Mouse (Mus musculus) heart, adult 9 months (tissue): ENCODE results near the gene Riox2.
A peak's percentile ranks its signal among the peaks of the same experiment; 100 is the strongest.
"Not testable (repeated sequence)": the region's sequence is repeated elsewhere in the genome, so short reads cannot be mapped to it uniquely, and the experiment has no call there.

Experiments
- DNase-seq, 2 experiments: peaks; one replicate each; pipeline ENCODE4 v3.0.0; 2022; ENCODE audit warnings: low spot score in 2 of 2

The Riox2 gene

DNA sequence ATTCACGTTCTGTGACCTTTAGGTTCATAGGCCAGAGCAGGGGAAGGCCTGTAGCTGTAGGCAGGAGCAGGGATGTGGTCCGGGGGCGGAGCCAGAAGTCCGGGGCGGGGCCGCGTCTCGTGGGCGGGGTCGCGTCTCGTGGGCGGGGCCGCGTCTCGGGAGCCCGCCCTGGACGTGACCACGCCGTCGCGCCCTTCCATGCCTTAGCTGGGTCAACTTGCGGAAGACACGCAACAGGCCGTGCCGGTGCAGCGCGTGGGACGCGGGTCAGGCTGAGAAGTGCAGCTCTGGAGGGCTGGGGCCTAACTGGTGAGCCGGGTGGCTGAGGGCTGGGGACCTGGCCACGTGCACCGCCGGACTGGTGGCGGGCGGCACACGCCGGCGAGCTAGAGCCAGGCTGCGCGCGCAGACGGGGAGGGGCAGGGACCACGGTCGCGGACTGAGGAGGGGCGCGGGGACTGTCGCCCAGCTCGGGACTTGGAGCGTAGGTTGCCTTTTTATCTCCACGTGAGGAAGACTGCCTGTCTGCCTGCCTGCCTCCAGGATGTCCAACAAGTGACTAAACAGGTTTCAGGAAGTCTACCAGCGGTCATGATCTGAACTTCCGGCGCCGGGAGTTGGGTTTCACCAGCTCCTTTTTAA lies at the start of gene Riox2:
TSS of gene Riox2 (plus strand) at position 139 of the 642 bp plus-strand sequence.
- peak; percentile 80 to 81 for DNase-seq

DNA sequence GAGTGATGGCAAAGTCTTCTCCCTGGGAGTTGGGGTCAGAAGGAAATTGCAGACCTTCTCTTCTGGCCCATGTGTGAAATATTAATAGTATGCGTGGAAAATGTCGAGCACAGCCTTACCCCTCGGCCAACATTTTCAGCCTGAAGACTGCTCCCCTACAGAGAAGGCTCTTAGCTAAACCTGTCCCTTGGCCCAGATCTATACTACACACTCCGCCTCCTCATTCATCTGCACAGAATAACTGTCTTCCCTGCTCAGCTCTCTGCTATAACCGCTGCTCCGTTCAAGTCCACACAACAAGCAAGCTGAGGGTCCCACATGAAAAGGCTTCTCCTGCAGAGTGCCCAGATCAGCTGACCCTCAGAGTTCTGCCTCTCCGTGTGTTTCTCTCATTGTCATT lies 43.6 kb upstream of the Riox2 start:
- DNase-seq, result no peak

GRCm38 (mm10) chr16:59433181-59433580 lies 38.4 kb upstream of the Riox2 start:
- DNase-seq, result no peak

GRCm38 (mm10) chr16:59444880-59445559 lies 26.6 kb upstream of the Riox2 start:
- DNase-seq, result no peak

- no peak for DNase-seq
These were observed 23.4 kb upstream of the Riox2 start for GRCm38 (mm10) chr16:59448181-59448580.

GRCm38 (mm10) chr16:59449092-59449491 lies 22.5 kb upstream of the Riox2 start:
- no peak for DNase-seq

- DNase-seq, result no peak
These were observed 19.8 kb upstream of the Riox2 start for GRCm38 (mm10) chr16:59451813-59452212.

- not testable (repeated sequence) for DNase-seq
These were observed 12.2 kb upstream of the Riox2 start for GRCm38 (mm10) chr16:59459259-59459861.

DNA sequence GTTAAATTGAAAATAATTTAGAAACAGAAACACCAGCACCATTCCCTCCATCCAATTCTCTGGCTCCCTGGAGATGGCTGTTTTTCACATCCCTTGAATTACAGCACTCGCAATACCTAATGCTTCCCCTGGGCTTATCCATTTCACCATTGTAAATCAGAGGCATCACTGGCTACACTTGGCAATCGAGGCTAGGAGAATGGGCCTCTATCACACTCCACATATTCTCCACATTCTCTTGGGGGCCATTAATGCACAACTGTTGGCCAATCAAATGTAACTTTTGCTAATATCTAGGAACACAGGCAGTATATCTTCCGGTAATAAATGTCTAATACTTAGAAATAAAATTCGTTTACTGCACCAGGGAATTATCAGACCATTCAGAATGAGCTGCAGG lies 8.0 kb upstream of the Riox2 start:
- no peak for DNase-seq

DNA sequence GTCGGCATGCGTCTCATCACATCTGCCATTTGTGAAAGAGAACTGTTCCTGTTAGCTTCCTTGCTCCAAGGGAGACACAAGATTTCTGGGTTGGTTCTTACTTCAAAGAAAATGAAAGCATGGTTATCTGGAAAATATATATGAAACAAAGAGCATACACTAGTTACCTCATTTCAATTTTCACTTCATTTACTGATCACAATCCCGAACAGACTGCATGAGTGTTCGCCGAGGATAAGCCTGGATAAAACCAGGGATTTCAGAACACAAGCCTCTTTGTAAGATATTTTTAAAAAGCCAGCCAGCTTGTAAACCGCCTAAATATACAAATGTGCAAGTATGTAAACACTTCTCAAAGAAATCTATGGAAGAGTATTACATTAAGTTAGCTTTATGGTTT lies 7.6 kb upstream of the Riox2 start:
- DNase-seq, result no peak

DNA sequence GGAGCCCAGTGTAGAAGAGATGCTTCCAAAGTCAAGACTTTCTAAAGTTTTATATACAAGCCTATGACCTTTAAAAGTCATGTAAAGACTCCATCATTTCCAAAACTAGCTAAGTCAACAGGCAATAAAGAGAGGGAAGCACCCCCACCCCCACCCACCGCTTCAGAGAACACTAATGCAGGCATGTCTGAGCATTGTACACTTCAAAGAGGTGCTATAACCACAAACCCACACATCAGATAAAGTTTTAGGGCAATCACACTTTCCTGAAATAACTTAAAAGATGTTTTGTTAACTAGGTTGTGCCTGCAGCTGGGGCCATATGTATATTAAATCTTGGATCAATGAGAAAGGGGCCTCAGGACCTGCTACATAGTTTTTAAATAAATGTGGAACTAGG lies 1.7 kb upstream of the Riox2 start:
- DNase-seq, result no peak

- no peak for DNase-seq
These were observed 971 bp downstream of the Riox2 start for GRCm38 (mm10) chr16:59472546-59472945.

DNA sequence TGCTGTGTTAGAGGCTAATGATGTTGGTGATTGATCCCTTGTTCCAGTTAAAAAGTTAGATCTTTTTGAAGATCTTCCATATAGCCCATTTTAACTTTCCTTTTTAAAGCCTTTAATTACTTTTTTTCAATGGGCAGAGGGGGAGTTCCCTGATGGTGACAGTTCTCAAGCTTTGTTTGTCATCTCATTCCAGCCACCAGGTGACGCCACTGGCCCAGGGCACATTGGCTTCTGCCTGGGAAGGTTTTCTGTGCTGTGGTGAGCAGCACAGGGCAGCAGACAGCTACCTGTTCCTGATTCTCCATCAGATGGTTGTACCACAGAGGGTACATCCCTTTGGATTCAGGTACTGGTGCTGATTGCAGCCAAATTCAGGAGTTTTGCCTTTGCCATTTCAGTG lies 3.2 kb downstream of the Riox2 start:
- DNase-seq, result peak in 1 of 2 experiments; percentile 38

DNA sequence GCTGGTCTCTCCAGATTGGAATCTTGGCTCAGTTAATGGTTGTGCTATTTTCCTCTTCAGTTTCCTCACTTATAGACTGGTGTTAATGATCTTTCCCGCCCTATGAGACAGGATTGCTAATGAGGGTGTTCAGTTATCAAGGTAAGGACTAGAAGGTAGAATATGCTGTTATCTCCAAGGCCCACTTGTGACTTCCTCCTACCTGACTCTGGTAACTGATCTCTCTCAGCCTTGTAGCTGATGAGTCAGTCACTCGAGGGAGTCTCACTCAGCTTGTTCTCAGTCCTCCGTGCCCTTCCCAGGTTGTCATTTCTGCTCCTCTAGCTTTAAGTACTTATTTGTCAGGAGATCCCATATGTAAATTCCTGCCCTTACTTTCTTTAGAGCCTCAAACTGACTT lies 6.4 kb downstream of the Riox2 start:
- no peak for DNase-seq

DNA sequence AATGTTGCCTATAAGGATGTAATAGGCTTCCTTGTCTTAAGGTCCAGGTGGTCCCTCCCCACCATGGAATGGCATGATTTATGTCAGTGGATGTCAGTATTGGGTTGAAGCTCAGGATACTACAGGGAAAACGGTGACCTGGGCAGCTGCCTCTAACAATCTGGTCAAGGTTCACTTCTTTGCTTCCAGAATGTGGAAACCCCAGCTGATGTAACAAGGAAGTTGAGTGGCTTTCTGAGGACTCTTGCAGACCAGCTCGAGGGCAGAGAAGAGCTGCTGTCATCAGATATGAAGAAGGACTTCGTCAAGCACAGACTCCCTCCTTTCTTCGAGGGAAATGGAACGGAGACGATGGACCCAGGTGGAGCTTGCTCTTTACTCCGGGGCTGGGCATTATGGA lies 15.7 kb downstream of the Riox2 start:
- no peak for DNase-seq

- no peak for DNase-seq
These were observed 16.5 kb downstream of the Riox2 start for GRCm38 (mm10) chr16:59487975-59488548.

GRCm38 (mm10) chr16:59493199-59493598 lies 21.6 kb downstream of the Riox2 start:
- no peak for DNase-seq

GRCm38 (mm10) chr16:59497947-59498346 lies 26.4 kb downstream of the Riox2 start:
- DNase-seq, result no peak

GRCm38 (mm10) chr16:59499180-59499579 lies 27.6 kb downstream of the Riox2 start:
- DNase-seq, result no peak

GRCm38 (mm10) chr16:59509830-59510229 lies 38.3 kb downstream of the Riox2 start:
- no peak for DNase-seq

GRCm38 (mm10) chr16:59515169-59515568 lies 43.6 kb downstream of the Riox2 start:
- no peak for DNase-seq

DNA sequence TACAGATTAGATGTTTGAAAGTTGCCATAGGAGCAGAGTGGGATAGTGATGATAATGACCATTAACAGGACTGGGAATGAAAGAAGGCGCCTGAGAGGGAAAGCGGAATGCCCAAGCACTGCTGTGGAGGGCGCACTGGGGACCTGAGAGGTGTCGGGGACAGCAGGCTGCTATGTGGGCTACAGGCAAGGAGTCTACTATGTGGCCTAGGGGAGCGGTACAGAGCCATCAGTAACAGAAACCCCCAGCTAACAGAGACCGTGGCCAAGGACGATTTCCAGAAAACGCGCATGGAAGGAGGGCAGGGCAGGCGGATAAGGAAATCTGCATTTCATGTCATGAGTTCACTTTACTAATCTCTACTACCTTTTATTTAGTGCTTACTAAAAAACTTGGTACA lies 45.4 kb downstream of the Riox2 start:
- peak in 1 of 2 experiments; percentile 17 for DNase-seq
